Mouse (Mus musculus) heart, embryonic 10.5 days (tissue): ENCODE results near the gene Aldh1a7. TPM values are rescaled to one million over a fixed set of nuclear protein-coding genes. Genes with fewer than 3 reads are reported as not detected.

Source experiments
- DNase-seq: peaks from one replicate; pipeline ENCODE4 v3.0.0-alpha.2; 2017; ENCODE audit warnings: low spot score
- H3K27ac ChIP-seq: fragments of 300-500 bp; sonication (generic); 2 replicates; pipeline ENCODE4 v1.5.1; 2016; ENCODE audit warnings: mild to moderate bottlenecking
- H3K27me3 ChIP-seq: fragments of 300-500 bp; sonication (generic); 2 replicates; pipeline ENCODE4 v1.6.1; 2016; ENCODE audit warnings: mild to moderate bottlenecking; ENCODE audit not compliant: poor library complexity, insufficient read depth, severe bottlenecking
- H3K36me3 ChIP-seq: fragments of 300-500 bp; sonication (generic); 2 replicates; pipeline ENCODE4 v1.6.1; 2016; ENCODE audit warnings: mild to moderate bottlenecking, moderate library complexity
- H3K4me1 ChIP-seq: fragments of 300-500 bp; sonication (generic); 2 replicates; pipeline ENCODE4 v1.6.1; 2016; ENCODE audit warnings: mild to moderate bottlenecking
- H3K4me3 ChIP-seq: fragments of 300-500 bp; sonication (generic); 2 replicates; pipeline ENCODE4 v1.5.1; 2016; ENCODE audit warnings: mild to moderate bottlenecking, moderate library complexity
- H3K9me3 ChIP-seq: fragments of 300-500 bp; sonication (generic); 2 replicates; pipeline ENCODE4 v1.6.1; 2016; ENCODE audit warnings: mild to moderate bottlenecking, moderate library complexity
- WGBS: fragments of 180-500 bp; shearing (Covaris S2); methylation state at CpG from one replicate; pipeline ENCODE4 v1.1.7; 2016; 5-methylcytosine and 5-hydroxymethylcytosine counted together
- polyA plus RNA-seq: library from polyadenylated mRNA; unstranded; fragments of >200 nt; fragmentation: Nextera tagmentation; extraction: Ambion mirVana; gene quantifications from 2 replicates; pipeline ENCODE4 v1.2.1, GENCODE M21; 2016

The Aldh1a7 gene
- 1.6 and 3.2 TPM in 2 replicates for polyA plus RNA-seq

DNA sequence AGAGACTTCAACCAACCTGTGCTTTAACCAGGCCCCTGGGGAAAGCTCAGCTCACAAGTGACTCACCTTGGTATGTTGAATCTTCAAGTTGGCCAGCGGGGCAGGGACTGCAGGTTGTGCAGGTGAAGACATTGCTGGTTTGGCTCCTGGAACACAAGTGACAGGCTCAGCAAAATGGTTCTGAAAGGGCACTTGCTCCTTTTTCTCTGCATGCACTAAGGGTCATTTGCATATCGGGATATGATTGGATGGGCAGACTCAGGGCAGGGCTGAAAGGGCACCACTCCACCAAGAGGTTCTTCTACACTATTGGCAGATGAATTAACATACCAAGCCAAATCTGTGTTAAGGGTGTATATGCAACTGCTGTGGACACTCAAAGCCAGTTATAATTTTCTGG, at the start of gene Aldh1a7:
Gene Aldh1a7, minus strand, starts transcription at position 182 of the 400 bp plus-strand sequence.
- 65% methylated on average over 2 of the region's 2 CpGs for WGBS
- no peaks in the 10 kb centered on the region for H3K27me3 ChIP-seq
- no peak within 1 kb of the TSS for H3K4me3 ChIP-seq
- DNase-seq = peak; percentile 74
- H3K4me1 ChIP-seq = no peaks in the 10 kb centered on the region
- H3K27ac ChIP-seq = no peak within 1 kb of the TSS
- H3K36me3 ChIP-seq = no peaks in the 10 kb centered on the region
- H3K9me3 ChIP-seq = no peaks in the 10 kb centered on the region

DNA sequence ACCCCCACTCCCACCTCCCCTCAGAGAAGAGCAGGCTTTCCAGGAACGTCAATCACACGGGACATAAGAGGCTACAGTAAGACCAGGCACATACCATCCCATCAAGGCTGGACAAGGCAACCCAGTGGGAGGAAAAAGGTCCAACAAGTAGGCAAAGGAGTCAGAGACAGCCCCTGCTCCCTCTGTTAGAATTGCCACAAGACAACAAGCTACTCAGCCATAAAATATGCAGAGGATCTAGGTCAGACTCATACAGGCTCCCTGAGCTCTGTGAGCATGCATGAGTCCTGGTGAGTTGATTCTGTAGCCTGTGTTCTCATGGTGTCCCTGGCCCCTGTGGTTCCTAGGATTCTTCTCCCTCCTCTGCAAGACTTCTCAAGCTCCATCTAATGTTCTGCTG, 48.3 kb upstream of the Aldh1a7 start:
- Histone ChIP-seq H3K27me3 (no peaks in the 10 kb centered on the region), H3K4me1 (no peaks in the 10 kb centered on the region), H3K9me3 (no peaks in the 10 kb centered on the region), H3K4me3 (no peak overlapping the region), H3K27ac (no peak overlapping the region), H3K36me3 (no peaks in the 10 kb centered on the region)
- WGBS = 62% methylated on average over 2 of the region's 2 CpGs
- DNase-seq = no peak

DNA sequence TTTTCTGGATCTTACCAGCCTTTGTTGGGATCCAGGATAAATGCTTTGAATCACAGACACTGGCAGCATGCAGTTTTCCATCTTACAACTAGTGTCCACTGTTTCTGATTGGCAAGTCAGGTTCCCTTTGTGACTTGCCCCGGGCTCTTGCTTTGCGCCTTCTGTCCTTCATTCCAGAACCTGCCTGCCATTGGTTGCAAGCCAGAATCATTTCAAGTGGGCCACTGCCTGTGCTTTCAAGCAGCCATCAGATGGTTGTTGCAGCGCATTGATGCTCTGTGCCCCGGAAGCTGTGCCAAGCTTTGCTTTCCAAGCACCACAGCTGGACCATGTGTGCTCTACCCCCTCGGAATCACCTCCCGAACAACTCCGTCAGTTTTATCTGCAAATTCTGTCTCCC, 46.6 kb upstream of the Aldh1a7 start:
- Histone ChIP-seq H3K9me3 (no peaks in the 10 kb centered on the region), H3K4me3 (no peak overlapping the region), H3K36me3 (no peaks in the 10 kb centered on the region), H3K27ac (no peak overlapping the region), H3K4me1 (no peaks in the 10 kb centered on the region), H3K27me3 (no peaks in the 10 kb centered on the region)
- no peak for DNase-seq
- WGBS = 90% methylated on average over 7 of the region's 7 CpGs

DNA sequence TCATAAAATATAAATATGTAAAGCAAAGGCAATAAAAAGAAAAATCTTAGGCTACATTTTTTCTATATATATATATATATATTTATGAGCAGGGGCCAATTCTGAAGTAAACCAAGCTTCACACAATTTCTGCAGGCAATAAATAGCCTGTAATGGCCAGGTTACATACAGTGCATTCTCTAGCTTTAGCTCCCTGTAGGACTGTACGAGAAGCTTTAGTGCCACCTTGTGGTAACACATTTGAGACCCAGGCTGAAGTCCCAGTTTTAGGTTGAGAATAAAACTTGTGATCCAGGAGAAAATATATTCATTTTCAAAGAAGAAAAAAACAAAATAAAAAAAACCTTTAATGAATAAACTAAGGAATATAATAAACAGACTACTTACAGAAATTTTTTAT, 36.9 kb upstream of the Aldh1a7 start:
- Histone ChIP-seq H3K4me3 (no peak overlapping the region), H3K36me3 (no peaks in the 10 kb centered on the region), H3K27me3 (no peaks in the 10 kb centered on the region), H3K9me3 (no peaks in the 10 kb centered on the region), H3K27ac (no peak overlapping the region), H3K4me1 (no peaks in the 10 kb centered on the region)
- 21% methylated on average over 1 of the region's 1 CpGs for WGBS
- no peak for DNase-seq

- DNase-seq = no peak
- 69% methylated on average over 4 of the region's 4 CpGs for WGBS
- Histone ChIP-seq H3K27me3 (no peaks in the 10 kb centered on the region), H3K9me3 (no peaks in the 10 kb centered on the region), H3K36me3 (no peaks in the 10 kb centered on the region), H3K27ac (no peak overlapping the region), H3K4me1 (no peaks in the 10 kb centered on the region), H3K4me3 (no peak overlapping the region)
Measured at GRCm38 (mm10) chr19:20761675-20762426, 34.5 kb upstream of the Aldh1a7 start.

DNA sequence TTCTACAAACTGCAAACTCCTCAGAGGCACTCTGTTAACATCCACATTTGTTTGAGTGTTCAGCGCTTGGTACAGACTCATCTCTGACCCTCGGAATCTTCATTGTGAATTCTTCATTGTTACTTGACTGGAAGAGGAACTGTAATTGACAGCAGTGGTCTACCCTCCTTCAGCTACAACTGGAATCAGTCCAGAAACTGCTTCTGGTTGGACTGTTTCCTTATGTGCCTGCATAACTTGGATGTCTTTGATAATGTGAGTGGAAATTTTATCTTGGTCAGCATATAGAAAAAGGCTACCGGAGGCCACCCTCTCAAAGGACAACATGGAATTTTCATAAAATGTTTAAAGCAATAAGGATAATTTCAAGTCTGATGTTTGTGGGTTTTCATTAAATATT, 33.8 kb upstream of the Aldh1a7 start:
- H3K4me3 ChIP-seq = no peak overlapping the region
- no peaks in the 10 kb centered on the region for H3K4me1 ChIP-seq
- H3K9me3 ChIP-seq = no peaks in the 10 kb centered on the region
- no peak overlapping the region for H3K27ac ChIP-seq
- no peaks in the 10 kb centered on the region for H3K36me3 ChIP-seq
- no peaks in the 10 kb centered on the region for H3K27me3 ChIP-seq
- no peak for DNase-seq
- WGBS = 82% methylated on average over 3 of the region's 3 CpGs

DNA sequence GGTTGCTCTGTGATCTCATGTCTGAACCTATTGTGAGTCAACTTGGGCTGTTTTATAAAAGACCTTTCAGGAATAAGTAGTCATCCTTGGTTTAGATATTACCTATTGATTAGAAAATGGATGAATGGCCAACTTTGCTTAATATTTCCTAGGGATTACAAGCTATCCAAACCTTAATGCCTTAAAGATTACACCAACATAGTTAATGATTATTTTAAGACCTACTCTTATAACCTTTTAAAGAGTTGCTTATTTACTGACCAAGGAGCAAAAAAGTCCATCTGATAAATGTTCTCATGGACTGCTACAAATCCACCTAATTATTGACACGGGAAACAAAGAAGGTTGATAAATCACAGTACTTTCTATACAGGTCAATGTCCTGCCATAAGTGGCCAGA, 17.3 kb upstream of the Aldh1a7 start:
- H3K4me1 ChIP-seq = no peaks in the 10 kb centered on the region
- DNase-seq = no peak
- 84% methylated on average over 1 of the region's 1 CpGs for WGBS
- H3K36me3 ChIP-seq = no peaks in the 10 kb centered on the region
- no peaks in the 10 kb centered on the region for H3K9me3 ChIP-seq
- no peak overlapping the region for H3K4me3 ChIP-seq
- no peaks in the 10 kb centered on the region for H3K27me3 ChIP-seq
- H3K27ac ChIP-seq = no peak overlapping the region

GRCm38 (mm10) chr19:20728278-20728677, 916 bp upstream of the Aldh1a7 start:
- no peak overlapping the region for H3K27ac ChIP-seq
- no peaks in the 10 kb centered on the region for H3K9me3 ChIP-seq
- H3K36me3 ChIP-seq = no peaks in the 10 kb centered on the region
- H3K27me3 ChIP-seq = no peaks in the 10 kb centered on the region
- no peak overlapping the region for H3K4me3 ChIP-seq
- 79% methylated on average over 1 of the region's 1 CpGs for WGBS
- H3K4me1 ChIP-seq = no peaks in the 10 kb centered on the region
- no peak for DNase-seq

DNA sequence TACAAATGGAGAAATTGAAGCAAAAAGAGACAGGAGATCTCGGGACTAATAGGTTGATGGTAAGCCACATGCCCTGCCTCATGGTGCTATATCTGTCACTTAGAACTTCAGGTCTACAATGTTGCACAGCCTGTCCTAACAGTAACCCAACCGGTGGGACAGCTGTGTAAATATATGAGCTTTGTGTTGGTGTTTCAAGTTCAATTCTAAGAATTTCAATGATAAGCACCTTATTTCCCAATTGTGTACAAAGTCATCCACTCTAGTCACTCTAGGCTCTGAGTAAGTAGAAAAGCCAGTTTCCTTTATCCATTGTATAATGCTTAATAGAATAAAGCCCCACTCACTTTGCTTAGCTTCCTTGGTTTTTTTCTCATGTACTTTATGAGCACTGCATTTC, 4.4 kb downstream of the Aldh1a7 start:
- no peaks in the 10 kb centered on the region for H3K27me3 ChIP-seq
- H3K4me3 ChIP-seq = no peak overlapping the region
- DNase-seq = no peak
- H3K4me1 ChIP-seq = no peaks in the 10 kb centered on the region
- H3K9me3 ChIP-seq = no peaks in the 10 kb centered on the region
- H3K36me3 ChIP-seq = no peaks in the 10 kb centered on the region
- WGBS = 76% methylated on average over 2 of the region's 2 CpGs
- H3K27ac ChIP-seq = no peak overlapping the region

DNA sequence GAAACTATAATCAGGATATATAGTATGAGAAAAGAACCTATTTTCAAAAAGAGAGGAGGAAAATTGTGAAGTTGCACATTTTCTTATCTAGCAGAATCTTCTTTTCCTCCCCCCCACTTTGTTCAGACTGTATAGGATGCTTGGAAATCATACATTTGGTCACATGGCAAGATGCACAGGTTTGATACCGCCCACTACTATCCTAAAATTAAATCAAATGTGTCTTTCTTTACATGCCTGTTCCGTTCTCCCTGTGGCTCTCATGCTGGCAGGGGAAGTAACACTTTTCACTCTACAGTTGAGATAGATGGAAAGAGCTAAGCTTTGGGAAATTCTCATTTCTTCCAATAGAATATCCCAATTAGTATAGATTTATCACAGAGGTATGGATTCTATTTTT, 7.1 kb downstream of the Aldh1a7 start:
- Histone ChIP-seq H3K27me3 (no peaks in the 10 kb centered on the region), H3K36me3 (no peaks in the 10 kb centered on the region), H3K27ac (no peak overlapping the region), H3K4me3 (no peak overlapping the region), H3K9me3 (no peaks in the 10 kb centered on the region), H3K4me1 (no peaks in the 10 kb centered on the region)
- DNase-seq = no peak
- WGBS = 84% methylated on average over 2 of the region's 2 CpGs

DNA sequence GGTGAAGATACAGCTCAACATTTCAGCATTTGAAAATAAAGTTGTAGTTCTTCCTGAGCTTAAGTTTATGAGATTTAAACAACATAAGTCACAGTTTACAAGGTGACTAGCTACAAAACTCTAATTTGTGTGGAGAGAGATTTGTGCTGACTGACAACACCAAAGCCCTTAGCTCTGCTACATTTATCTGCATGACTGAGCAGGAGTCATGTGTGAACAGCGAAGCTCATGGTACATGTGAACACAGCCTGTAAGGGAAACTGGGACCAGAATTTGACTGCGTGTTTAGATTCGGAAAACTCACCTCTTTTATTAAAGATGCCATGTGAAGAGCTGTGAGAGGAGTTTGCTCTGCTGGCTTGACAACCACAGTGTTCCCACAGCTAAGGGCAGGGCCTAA, 11.7 kb downstream of the Aldh1a7 start:
- Histone ChIP-seq H3K4me1 (no peaks in the 10 kb centered on the region), H3K27ac (no peak overlapping the region), H3K36me3 (no peaks in the 10 kb centered on the region), H3K4me3 (no peak overlapping the region), H3K9me3 (no peaks in the 10 kb centered on the region), H3K27me3 (no peaks in the 10 kb centered on the region)
- no peak for DNase-seq
- WGBS = 85% methylated on average over 3 of the region's 3 CpGs

DNA sequence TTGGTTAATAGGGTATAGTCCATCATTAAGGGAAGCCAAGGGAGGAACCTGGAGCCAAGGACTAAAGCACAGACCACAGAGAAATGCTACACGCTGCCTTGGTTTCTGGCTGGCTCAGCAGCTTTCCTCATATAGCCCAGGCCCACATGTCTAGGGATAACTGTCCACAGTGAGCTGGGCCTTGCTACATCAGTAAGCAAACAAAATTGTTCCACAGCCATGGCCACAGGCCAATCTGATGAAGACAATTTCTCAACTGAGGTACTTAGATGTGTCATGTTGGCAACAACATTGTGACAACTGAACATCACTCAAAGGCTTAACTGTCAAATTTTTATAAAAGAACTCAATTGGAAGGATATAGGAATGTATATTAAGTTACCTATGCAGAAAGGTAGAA, 12.3 kb downstream of the Aldh1a7 start:
- Histone ChIP-seq H3K9me3 (no peaks in the 10 kb centered on the region), H3K4me3 (no peak overlapping the region), H3K27ac (no peak overlapping the region), H3K36me3 (no peaks in the 10 kb centered on the region), H3K27me3 (no peaks in the 10 kb centered on the region), H3K4me1 (no peaks in the 10 kb centered on the region)
- DNase-seq = no peak
- WGBS = 77% methylated on average over 1 of the region's 1 CpGs

DNA sequence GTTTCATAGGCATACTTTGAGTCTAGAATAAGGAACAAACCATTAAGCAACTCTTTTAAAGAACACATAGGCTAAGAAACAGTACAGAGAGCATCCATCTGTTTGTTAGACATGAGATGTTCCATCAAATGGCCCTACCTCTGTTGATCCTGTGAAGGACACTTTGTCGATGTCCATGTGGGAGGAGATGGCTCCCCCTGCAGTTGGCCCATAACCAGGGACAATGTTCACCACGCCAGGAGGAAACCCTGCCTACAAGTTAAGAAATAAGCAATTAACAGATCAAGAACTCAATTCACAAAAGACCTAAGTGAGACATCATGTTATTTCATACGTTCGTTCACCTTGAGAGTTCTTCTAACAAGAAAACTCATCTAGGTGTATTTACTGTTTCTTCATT, 12.8 kb downstream of the Aldh1a7 start:
- no peaks in the 10 kb centered on the region for H3K9me3 ChIP-seq
- no peaks in the 10 kb centered on the region for H3K36me3 ChIP-seq
- 82% methylated on average over 4 of the region's 4 CpGs for WGBS
- H3K4me3 ChIP-seq = no peak overlapping the region
- H3K4me1 ChIP-seq = no peaks in the 10 kb centered on the region
- no peak for DNase-seq
- H3K27ac ChIP-seq = no peak overlapping the region
- H3K27me3 ChIP-seq = no peaks in the 10 kb centered on the region

DNA sequence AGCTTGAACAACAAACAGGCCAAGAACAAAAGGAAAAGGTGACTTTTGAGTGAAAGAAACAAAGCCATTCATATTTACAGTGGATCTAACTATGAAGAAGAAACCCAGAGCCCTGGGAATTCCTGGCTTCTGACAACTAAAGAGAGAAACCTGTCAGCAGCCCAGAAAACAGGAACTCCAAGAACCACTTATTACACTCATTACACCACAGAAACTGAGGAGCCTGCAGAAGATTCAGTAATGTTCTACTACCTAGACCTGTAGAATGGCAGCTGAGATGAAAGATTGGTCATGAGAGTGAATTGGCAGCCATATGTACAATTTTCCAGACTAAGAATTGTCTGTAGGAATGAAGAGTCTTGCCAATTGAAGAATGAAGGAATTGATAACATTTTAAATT, 20.2 kb downstream of the Aldh1a7 start:
- Histone ChIP-seq H3K9me3 (no peaks in the 10 kb centered on the region), H3K36me3 (no peaks in the 10 kb centered on the region), H3K4me3 (no peak overlapping the region), H3K27ac (no peak overlapping the region), H3K4me1 (no peaks in the 10 kb centered on the region), H3K27me3 (no peaks in the 10 kb centered on the region)
- no peak for DNase-seq
